Mouse (Mus musculus) kidney, adult 9 months (tissue): ENCODE measurements at regions not wholly inside any gene's neighbourhood (a gene's known extent, or its start where the extent isn't known, plus 50 kb on each side); places are given as distances from the start of the nearest gene placed in this dataset.

Experiments used
- DNase-seq: peaks from one replicate; pipeline ENCODE4 v3.0.0; 2022

- no peak for DNase-seq
These were observed 654.5 kb downstream of the Tmem132b start for GRCm38 (mm10) chr5:126186111-126186510.

DNA sequence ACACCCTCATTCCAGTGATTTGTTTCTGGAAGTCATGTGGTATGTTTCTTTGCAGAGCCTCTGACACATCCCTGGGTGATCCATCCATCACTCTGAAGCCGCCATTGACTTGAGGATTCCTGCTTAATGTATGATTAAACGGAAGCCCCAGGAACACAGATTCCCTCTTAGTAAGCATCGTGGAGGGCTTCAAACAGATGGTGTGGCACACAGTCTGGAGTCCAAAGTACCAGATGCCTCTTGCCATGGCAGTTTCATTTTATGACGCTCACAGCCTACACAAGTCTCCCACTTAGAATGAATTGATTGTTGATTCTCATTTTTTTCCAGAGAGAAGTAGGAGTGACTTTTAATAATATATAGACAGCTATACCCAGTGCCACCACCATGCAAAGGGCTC is 668.3 kb downstream of the Tmem132b start:
- DNase-seq = no peak

DNA sequence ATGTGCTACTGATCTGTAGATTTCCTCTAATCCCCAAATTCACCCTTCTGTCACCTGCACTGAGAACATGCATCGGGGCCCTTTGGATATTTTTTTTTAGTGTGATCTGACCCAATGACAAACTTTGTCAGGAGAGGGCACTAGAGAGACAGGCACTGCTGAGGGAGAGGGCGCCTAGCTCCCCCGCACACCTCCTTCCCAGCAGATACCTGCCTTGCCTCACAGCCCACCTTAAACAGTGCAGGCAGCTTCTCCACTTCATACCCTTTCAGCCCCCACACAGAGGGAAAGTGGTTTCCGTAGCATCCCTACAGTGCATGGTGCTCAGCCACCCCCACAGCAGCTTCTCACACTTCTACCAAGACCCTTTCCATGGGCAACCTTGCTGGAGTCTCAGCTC is 670.0 kb downstream of the Tmem132b start:
- no peak for DNase-seq

- no peak for DNase-seq
These were observed 670.4 kb downstream of the Tmem132b start for GRCm38 (mm10) chr5:126201996-126202395.

- no peak for DNase-seq
These were observed 685.4 kb downstream of the Tmem132b start for GRCm38 (mm10) chr5:126217016-126217415.

DNA sequence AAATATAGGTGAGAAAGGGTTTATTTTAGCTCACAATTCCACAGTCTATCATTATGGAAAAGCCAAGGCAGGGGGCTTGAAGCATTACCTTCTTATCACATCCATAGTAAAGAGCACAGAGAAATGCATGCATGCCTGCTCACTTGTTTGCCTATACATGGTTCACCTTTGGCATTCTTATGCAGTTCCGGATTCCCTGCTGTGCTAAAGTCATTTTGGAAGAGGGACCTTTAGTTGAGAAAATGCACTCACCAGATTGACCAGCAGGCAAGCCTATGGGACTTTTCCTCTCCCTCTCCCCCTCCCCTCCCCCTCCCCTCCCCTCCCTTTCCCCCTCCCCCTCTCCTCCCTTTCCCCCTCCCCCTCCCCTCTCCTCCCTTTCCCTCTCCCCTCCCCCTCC is 686.2 kb downstream of the Tmem132b start:
- no peak for DNase-seq

DNA sequence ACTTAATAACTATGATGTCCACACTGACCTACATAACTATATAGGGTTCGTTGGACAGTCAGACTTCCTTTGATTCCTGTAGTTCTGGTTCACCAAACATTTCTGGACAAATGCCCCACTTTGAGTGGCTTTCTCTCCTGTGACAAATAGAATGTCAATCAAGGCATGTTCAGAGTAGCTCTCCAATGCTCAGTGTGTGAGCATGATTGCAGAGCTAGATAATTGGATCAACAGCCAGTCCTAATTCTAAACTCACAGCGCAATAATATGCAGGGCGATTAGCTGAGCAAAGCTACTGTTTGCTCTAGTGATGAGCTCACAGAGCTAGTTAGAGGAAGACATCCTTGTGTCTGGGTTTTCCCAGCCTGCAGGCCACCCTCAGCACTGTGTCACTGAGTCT is 692.1 kb downstream of the Tmem132b start:
- no peak for DNase-seq

GRCm38 (mm10) chr5:126230768-126231167 is 699.2 kb downstream of the Tmem132b start:
- no peak for DNase-seq

DNA sequence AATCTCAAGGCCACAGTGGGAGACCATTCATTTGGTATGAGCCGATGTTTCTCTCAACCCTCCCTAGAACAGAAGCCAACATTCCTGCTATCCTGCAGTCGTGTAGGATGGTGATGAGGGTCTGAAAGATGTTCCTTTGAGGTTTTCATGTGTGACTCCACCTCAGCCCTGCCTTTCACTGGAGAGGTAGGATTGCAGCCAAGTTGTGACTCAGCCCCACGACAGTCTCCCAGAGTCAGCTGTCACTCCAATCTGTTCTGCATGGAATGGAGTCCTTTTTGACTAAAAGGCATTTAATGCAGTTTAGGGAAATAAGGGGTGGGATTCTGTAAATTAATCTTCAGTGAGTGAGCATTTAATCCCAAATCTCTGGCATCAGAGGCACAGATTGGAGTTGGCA is 706.5 kb downstream of the Tmem132b start:
- no peak for DNase-seq

- no peak for DNase-seq
These were observed 714.2 kb downstream of the Tmem132b start for GRCm38 (mm10) chr5:126245776-126246175.

DNA sequence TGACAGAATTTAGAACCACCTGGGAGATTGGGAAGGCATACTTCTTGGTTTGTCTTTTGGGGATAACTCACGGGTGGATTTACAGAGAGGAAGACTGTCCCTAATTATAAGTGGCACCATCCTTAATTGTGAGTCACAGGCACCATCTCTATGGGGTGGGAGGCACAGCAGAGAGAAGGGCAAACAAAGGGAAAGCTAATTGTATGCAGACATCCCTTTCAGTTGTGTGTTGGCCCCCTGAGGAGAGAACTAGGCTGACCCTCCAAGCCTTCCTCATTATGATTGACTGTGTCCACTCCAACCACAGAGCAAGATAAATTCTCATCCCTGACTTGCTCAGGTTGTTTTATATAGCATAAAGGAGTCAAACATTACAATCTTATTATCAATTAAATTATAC is 718.8 kb downstream of the Tmem132b start:
- no peak for DNase-seq

- DNase-seq = no peak
These were observed 723.1 kb downstream of the Tmem132b start for GRCm38 (mm10) chr5:126254661-126255060.

GRCm38 (mm10) chr5:126257860-126258259 is 726.3 kb downstream of the Tmem132b start:
- DNase-seq = no peak

DNA sequence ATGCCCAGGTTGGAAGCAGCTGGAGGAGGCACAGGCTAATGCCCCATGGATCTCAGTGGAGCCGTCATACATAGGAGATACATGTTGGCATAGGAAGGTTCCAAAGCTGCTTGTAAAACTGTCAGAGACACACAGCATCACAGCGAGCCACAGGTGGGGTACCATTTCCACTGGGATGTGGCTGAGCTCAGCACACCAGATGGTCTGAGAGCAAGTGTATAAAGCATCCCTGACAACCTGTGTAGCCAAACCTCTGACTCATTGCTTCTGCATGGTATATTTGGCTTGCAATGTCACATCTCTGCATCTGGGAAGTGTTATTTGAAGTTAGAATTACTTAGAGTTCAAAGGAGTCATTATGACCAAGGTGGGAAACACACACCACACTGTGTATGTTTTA is 734.9 kb downstream of the Tmem132b start:
- no peak for DNase-seq

DNA sequence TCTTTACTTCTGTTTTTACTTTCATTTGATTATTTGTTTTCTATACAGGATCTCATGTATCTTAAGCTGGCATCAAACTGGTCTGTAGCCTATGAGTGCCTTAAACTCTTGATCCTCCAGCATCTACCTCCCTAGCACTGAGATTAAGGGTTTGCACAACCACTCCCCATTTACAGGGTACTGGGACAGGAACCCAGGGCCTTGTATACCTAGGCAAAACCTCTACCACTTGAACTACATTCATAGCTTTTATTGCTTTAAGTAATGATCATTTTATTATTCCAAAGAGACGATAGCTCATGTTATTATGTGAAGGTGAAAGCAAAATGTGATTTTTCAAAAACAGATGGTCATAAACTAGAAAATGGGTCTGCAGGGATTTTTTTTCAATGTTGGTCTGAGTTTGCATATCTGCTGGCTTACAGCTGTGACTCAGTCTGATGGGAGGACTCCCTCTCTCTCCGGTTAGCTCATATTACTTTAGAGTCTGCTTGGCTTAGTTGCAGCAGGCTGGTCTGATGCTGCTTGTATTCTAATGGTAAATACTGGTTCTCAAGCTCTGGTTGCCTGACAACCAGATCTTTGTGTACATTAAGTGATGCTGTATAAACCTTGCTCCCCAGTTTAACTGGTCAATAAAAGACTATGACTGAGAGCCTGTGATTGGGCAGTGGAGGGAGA is 735.5 kb downstream of the Tmem132b start:
- DNase-seq = no peak

DNA sequence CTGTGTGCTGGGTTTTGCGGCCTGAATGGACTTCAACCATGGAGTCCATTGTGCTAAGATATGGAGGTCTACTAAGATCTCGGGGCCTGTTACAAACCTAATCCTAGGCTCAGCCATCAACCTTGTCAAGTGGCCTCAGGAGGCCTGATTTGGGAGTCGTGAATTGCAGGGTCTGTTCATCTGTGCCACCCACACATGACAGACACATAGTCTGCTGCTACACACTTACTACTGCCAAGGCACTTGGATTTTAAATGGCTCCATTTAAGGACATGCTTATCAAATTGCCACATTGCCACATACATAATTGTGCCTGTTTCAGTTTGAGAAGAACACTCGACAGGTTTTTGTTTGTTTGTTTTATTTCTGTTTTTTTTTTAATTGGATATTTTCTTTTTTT is 737.0 kb downstream of the Tmem132b start:
- DNase-seq = no peak

DNA sequence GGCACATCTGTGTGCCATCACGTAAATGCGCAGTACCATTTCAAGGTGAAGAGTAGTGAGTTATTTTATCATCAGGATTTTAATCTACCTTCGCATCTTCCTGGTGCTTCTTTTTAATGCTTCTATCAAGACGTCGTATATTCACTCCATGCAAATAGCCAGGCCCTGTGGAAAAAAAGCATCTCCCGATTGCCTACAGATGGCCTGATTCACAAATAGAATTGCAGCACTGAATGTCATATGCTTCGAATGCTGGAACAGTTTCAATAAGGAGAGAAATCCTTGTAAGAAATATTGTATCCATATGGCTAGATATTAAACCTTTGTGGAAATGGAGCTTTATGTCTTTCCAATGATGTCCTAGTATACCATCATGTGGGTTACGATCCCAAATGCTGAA is 742.7 kb downstream of the Tmem132b start:
- no peak for DNase-seq

GRCm38 (mm10) chr5:126281057-126281728 is 749.6 kb downstream of the Tmem132b start:
- DNase-seq = no peak

- no peak for DNase-seq
These were observed 750.2 kb downstream of the Tmem132b start for GRCm38 (mm10) chr5:126281782-126282181.

GRCm38 (mm10) chr5:126324847-126325246 is 793.3 kb downstream of the Tmem132b start:
- DNase-seq = no peak

- no peak for DNase-seq
These were observed 796.7 kb downstream of the Tmem132b start for GRCm38 (mm10) chr5:126328276-126328675.

- no peak for DNase-seq
These were observed 803.5 kb downstream of the Tmem132b start for GRCm38 (mm10) chr5:126335091-126335490.

DNA sequence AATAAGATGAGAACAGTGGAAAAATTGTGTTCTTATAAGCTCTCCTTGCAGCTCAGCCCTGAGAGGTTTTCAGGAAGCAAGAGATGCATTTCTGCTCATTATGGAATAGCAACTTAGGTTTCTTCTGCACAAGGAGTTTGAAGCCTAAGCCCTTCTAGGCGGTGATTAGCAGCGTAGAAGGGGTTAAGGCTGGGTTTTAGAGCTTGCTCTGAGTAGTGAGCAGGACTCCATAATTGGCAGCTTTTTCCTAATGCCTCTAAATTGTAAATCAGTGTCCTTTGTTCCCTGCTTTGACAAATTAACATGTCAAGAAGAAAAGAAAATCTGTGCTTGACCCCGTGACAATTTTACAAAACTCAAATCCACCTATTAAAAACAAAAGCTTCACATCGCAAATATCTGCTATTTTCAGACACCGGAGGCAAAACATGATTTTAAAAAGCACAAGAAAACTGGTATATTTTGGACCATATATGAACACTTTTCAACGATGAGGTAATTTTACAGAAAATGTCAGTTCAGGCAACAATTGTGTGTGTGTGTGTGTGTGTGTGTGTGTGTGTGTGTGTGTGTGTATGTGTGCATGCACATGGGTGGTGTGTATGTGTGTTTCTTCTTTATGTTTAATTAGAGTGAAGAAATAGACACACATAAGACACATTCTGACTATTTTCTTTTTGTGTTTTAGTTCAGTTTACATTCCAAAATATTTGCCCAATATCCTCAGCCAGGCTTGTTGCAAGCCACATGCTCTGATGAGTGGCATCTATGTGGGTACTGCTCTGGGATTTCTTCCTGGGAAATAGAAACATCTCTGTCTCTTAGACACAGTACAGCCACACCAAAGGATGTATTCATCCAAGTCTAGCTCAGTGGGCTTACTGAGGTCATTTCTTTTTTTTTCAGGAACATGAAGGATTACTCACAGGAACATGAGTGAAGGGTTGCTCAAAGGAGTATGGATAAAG is 804.3 kb downstream of the Tmem132b start:
- DNase-seq = no peak

- no peak for DNase-seq
These were observed 806.3 kb downstream of the Tmem132b start for GRCm38 (mm10) chr5:126337884-126338283.
